Mouse (Mus musculus) gastrocnemius, adult 18-20 months (tissue): Measurements from ENCODE around the gene Hoxc4. TPM values are rescaled to one million over a fixed set of nuclear protein-coding genes. Genes with fewer than 3 reads are reported as not detected.

Experiments
- DNase-seq: peaks from one replicate; pipeline ENCODE4 v3.0.0; 2021; ENCODE audit warnings: low spot score
- total RNA-seq, 2 experiments: library from RNA; stranded (reverse); gene quantifications; 2 replicates each; pipeline ENCODE4 v1.2.3; 2021

Gene Hoxc4
- total RNA-seq, 2 experiments from 2014 or later: 3.8 to 5.3 TPM

DNA sequence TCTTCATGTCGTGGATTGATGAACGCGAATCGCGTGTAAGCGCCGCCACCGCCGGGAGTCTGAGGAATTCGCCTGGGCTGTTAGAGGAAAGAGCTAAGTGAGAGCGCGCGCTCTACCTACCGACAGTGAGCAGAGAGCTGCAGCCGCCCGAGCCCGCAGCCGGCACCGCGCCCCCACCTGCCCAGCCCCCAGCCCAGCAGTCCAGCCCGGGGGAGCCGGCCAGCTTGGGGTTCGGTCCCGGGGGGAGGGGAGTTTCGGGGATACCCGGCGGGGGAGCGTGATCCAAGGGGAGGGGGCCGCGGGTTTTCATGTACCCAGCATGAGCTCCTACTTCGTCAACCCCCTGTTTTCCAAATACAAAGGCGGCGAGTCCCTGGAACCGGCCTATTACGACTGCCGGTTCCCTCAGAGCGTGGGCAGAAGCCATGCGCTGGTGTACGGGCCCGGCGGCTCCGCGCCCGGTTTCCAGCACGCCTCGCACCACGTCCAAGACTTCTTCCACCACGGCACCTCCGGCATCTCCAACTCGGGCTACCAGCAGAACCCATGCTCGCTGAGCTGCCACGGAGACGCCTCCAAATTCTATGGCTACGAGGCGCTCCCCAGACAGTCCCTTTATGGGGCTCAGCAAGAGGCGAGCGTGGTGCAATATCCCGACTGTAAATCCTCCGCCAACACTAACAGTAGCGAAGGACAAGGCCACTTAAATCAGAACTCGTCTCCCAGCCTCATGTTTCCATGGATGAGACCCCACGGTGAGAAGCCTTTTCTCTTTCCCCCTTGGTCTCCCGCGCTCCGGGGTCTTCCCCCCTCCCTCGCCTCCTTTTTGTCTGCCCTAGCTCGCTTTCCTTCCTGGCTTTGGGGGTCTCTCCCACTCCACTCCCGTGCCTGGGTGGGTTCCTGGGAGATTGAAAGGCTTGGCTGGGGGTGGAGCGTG, 28.0 kb upstream of the Hoxc4 start, which contains the start of gene Hoxc8:
Gene Hoxc8 (plus strand): TSS at position 147 of the 937 bp plus-strand sequence.
- no peak for DNase-seq

DNA sequence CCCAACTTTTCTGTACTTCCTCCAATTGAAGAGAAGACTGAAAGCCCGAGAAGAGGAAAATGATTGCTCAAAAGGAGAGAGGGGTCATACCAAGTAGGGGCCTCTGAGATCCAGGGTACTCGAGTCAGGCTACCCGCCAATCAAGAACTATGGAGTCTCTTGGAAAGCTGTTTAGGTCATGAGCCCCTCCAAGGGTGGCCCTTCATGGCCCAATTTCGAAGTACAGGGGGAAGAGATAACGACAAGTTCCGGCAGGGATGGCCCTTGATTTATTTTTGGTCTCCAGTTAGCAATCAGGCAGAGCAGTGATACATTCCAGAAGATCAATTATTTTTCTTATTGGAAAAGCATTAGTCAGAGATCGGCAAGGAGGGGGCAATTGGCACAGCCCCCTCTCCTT, 27.0 kb upstream of the Hoxc4 start:
- DNase-seq: no peak

DNA sequence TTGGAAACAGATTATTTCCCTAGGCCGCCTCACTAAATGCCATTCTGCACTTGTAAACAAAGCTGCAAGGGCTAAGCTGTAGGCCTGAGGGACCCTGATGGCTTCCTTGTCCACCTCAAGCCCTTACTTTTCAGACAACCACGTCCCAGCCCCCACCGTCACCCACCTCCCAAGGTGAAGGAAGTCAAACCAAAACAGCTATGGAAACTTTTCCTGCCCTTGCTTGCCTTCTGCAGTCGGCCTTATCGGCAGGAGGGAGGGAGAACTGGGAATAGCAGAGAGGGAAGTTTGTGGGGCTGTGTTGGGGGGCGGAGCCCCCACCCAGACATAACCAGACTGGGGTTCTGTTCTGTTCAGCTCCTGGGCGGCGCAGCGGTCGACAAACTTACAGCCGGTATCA, 26.5 kb upstream of the Hoxc4 start:
- no peak for DNase-seq

DNA sequence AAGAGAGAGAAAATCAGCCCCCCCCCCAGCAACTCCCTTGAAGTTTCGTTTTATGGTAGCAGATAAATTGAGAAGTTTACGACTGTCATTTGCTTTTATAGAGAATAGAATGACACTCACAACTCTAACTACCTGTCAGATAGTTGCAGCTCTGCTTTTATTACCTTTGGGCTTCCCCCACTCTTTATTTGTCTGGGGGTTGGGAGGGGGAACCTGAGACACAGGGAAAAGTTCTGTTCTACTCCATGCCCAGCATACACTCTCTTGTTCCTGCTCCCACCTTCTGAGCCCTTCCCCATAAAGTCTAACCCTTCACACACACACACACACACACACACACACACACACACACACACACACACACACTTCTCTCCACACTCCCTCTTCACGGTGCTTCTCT, 25.9 kb upstream of the Hoxc4 start:
- no peak for DNase-seq

DNA sequence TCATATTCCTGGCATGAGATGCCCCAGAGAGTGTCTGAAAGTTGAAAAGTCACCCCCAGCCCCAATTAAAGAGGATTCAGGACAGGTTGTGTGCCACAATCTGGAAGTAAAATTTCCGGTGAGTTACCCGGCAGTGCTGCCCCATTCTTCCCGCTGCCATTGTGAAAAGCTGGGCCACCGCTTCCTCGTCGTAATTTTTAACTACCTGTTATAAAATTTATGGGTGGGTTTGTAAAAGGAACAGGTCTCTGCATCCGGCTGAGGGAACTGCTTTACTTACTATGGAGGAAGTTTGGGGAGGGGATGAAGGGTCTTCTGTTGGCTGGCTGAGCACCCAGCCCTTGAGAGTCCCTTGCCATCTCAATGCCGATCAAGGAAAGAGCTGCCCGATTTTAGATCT, 22.2 kb upstream of the Hoxc4 start:
- DNase-seq: no peak

DNA sequence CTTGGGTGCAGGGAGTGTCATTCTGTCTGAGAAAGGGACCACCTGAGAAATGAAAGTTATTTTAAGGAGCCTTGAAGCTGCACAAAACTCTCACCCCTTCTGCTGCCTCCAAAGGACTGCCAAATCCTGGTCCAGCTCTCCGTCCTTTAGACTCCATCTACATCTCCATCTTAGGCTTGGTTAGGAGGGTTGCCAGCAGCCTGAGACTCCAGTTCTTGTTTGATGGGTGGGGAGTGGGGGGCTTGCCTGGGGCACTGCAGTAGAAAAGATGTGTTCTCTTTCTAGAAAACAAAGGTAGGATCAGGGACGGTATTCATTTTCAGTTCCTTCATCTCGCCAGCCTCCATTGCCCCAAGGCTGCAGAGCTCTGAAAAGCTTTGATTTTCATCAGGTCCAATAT, 21.3 kb upstream of the Hoxc4 start:
- no peak for DNase-seq

DNA sequence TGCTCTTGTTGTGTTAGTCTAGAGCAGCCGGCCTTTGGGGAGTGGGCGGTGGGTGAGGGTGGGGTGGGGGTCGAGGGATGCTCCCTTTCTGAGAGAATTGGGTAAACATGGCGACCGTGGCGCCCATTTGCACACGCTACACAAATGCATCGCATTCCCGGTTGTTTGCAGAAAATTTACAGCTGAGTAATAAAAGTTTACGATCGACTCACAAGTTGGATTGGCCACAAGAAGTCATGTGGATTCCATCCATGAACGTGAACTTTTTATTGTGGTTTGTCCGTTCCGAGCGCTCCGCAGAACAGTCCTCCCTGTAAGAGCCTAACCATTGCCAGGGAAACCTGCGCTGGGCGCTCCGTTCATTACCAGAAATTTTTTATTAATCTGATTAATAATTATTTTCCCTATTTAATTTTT, 20.8 kb upstream of the Hoxc4 start, which contains the start of gene Hoxc6:
Gene Hoxc6 (plus strand): TSS at position 319 of the 417 bp plus-strand sequence.
- DNase-seq: no peak

DNA sequence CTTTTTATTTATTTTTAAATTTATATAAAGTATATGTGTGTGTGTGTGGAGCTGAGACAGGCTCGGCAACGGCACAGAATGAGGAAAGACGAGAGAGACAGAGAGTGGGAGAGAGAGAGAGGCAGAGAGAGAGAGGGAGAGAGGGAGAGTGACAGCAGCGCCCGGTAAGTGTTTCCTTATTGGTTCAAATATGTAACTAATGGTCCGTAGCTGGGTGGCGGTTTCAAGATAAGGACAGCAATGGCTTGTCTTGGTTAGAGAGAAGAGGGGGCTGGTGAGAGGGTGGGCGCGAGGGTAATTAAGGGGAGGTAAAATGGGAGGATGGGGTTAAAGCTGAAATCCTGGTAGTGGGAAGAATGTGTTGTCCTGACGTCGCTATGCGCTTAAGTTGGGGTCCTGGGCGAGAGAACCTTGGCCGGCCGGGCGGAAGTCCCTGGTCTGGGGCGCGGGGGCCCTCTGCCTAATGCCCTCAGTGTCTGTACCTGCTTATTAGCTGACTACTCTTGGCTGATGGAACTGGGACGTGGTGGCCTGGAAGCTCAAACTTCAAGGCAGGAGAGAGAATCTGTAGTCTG, 20.0 kb upstream of the Hoxc4 start:
- DNase-seq: no peak

DNA sequence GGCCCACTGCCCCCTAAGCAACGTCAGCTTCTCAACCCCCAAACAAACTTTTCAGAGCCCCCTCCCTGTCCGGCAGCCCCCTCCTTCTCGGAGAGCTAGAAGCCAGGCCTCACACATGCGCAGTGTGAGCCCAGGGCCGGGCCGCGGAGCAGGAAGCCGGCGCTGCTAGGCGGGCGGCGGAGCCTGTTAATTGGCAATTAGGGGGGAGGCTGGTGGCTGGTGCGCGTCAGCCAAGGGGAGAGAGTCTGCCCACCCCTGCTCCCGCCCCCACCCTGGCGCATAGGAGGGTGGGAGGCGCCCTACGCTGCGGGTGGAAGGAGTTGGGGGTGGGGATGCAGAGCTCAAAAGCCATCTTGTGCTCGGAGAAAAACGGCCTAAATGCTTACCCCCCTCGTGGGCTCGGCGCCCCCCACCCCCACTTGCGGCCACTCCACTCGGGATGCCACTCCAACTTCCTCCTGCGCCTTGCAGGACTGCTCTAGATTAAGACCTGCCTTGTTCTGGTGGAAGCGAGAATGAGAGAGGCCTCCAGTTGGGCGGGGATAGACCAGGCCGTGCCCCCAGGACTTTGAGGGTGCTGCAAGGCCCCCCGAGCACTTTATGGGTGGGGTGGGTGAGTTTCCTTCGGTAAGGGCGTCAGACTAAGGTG, 19.4 kb upstream of the Hoxc4 start:
- peak; percentile 89 for DNase-seq

DNA sequence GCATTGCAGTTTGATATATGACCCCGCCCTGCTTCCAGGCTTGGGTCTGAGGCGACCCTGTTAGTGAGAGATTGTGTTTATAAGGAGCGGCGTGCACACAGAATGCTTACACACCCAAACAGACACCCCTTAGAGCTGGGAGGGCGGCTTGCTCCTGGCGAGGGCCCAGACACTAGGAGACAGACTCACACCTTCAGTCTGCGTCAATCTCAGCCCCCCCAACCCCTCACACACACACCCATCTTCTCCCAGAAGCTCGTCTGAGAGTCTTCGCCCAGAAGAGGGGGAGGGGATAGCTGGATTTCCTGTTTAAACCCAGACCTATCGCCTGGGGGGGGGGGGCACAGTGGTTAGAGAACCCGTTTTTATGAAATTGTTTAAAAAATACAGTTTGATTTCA, 18.8 kb upstream of the Hoxc4 start:
- no peak for DNase-seq

DNA sequence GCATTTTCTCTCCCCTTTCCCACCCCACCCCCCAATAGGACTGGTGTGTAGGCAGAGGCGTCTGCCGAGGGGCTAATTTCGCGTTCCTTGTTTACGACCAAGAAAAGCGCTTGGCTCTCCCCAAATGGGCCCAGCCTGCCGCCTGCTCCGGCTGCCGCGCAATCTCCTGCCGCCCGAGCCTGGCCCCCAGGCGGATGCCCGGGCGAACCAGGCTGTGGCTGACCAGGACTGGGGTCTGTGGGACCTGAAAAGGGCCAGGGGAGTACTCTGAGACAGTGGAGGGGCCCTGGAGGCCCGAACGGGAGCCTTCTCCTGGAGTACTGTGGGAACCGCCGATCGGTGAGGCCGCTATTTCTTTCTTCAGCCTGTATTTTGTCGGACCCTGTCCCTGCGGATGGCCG, 18.2 kb upstream of the Hoxc4 start:
- no peak for DNase-seq

DNA sequence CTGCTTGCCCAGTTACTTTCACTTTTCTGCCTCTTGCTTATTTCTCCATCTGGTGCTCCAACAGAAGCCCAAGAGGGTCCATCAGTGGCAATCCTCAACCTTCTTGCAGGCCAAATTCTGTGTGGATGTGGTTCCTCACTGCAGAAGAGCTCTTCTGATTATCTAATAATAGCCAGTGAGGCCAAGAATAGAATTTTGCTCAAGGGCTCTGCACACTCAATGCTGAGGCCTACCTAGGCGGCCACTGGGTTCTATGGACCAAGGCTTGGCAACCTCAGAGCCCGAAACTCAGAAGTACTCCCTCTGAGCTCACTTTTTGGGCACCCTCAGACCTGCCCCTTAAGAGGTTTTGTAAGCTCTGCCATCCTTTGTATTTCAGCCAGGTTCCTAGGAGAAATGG, 17.4 kb upstream of the Hoxc4 start:
- DNase-seq: no peak

DNA sequence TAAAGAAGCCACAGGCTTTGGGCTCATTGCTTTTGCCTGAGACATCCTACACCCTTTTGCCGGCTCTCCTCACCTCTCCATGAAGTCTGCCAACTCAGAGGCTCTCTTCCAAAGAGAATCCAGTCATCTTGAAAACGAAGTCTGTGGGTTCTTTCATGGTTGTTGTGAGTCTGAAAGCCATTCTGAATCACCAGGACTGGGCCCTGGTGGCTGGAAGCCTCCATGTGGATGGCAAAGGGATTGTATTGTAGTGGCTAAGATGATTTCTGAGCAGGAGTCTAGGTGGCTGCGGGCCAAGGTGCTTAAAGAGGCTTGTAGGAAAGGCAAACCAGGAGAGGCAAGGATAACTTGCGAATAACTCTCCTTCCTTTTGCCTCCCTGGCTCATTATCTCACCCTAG, 16.6 kb upstream of the Hoxc4 start:
- no peak for DNase-seq

DNA sequence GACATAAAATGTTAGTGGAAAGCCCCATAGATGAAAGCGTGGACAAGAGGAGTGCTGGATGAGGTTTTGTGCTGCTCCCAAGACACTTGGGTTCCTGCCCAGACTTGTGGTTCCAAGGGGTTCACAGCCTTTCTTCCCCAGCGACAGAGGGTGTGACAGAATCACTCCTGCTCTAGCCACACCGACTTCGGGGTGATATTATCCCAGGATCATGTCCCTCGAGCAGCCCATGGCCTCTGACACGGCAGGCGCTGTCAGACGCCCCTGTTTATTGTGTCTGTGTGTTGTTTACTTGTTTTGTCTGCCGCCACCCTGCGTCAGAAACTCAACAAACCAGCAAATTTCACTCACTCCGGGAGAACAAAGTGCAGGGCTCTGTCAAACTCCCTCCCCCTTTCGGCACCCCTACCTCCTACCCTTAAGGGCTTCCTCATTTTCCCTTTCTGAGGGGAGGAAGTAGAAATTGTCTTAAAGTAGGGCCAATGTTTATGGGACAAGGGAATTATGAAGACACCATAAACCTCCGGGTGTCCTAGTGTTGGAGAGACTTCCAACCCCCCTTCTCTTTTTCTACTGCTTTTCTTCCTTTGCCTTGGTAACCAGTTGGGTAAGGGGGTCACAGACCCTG, 15.8 kb upstream of the Hoxc4 start:
- no peak for DNase-seq

DNA sequence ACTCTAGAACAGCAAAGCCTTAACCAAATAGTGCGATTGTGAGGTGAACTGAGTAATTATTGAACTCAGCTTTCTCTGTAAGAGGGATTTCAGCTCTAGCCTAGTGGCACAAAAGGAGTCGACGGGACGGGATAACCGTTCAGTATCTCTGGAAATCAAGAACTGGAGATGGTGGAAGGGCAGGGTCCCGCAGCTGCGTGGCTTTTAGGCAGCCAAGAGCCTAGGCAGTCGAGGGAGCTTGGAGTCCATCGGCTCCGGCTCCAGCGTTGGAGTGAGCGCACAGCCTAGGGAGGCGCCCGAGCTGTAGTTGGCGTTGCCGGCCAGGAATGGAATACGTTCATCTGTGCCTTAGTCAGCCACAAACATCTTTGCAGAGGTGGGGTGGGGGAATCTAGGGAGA, 13.4 kb upstream of the Hoxc4 start:
- DNase-seq: peak; percentile 64

DNA sequence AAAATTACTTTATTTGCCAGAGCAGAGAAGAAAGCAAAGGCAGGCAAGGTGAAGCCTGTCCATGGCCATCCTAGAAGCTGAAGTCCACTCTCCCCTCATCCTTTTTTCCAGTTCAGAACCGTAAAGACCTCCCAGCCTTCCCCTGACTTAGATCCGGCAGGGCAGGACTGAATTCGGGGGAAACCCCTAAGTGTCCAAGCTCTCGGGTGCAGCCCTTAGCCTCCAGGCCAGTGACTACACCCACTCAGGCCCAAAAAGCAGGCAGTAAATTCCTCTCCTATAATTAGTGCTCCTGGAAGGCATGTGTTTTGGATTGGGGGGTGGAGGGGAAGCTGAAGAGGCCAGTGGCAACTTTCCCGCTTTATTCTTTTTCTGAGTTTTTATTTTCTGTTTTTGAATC, 12.9 kb upstream of the Hoxc4 start:
- DNase-seq: no peak

DNA sequence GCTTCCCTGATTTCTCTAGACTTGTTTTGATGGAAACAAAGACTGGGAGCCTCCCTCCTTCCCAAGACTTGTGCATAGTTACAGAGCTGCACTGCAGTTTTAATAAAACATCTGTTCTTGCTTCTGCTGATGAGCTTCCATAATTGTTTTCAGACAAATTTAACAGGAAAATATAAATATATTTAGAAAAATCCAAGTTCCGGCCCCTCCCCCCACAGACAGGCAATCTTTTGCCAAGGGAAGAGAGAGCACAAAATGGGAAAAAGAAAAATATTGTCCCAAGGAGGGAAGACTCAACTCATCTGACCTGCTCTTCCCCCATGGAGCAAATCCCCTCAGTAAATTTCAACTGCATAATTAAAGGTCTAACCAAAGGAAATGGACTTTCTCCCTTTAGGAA, 12.4 kb upstream of the Hoxc4 start:
- no peak for DNase-seq

DNA sequence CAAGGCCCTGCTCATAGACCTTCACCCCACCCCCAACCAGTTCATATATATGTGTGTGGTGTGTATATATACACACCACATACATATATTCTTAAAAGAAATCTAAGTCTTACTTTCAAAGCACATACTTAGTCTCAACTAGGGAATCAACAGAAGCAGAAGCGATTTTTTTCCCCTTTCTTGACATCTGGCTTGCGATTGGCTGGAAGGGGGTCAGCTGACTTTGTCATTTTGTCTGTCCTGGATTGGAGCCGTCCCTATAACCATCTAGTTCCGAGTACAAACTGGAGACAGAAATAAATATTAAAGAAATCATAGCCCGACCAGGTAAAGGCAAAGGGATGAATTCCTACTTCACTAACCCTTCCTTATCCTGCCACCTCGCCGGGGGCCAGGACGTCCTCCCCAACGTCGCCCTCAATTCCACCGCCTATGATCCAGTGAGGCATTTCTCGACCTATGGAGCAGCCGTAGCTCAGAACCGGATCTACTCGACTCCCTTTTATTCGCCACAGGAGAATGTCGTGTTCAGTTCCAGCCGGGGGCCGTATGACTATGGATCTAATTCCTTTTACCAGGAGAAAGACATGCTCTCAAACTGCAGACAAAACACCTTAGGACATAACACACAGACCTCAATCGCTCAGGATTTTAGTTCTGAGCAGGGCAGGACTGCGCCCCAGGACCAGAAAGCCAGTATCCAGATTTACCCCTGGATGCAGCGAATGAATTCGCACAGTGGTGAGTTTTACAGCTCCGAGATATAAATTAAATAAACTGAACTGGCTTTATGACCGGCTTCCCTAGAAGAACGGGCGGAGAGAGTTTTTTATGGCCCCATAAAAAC, 9.2 kb upstream of the Hoxc4 start:
- no peak for DNase-seq

DNA sequence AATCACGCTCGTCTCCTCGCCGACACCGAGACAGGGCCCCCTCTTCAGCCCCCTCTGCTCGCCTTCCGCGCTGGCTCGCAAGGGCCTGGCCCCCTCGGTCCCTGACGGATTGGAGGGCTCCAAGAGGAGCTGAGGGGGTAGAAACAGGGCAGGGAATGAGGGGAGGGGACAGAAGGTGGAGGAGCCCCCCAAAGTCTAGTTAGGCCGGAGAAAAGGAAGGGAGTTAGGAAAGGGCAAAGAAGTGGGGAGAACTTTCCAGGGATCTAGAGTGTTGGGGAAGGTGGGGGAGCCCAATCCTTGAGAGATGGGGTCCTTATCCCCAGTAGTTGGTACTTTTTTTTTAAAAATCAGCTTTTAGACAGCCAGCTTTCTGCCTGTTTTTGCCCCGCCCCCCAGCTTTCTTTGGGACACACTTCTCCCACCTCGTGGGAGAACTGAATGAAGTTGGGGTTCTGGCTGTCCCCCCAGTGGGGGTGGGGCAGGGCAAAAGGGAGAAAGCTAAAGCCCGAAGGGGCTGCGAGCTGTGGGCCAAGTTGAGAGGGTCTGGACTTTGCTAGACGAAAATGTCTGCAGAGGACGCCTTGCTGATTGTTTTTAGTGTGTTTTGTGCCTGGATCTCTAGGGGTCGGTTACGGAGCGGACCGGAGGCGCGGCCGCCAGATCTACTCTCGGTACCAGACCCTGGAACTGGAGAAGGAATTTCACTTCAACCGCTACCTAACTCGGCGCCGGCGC, 8.5 kb upstream of the Hoxc4 start:
- DNase-seq: no peak

DNA sequence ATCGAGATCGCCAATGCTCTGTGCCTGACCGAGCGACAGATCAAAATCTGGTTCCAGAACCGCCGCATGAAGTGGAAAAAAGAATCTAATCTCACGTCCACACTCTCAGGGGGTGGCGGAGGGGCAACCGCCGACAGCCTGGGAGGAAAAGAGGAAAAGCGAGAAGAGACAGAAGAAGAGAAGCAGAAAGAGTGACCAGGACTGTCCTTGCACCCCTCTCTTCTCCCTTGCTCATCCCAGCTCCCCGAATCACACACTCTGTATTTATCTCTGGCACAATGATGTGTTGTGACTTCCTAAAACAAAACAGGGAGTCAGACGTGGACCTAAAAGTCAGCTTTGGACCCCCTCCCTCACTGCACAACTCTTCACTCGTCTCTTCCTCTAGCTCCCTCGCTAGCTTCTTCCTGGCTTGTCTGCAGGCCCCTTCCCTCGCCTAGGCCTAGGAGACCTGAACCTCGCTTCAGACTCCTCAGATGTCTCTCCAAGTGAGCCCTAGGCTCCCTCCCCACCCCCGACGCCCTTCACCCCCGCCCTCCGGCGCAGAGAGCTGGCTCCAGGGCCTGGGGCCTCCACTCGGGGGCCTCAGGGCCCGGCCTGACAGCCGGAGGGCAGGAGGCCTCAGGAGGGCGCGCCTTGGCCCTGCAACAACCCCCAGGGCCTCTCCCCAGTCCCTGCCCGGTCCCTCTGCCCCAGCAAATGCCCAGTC, 7.7 kb upstream of the Hoxc4 start:
- no peak for DNase-seq
